Mouse (Mus musculus) ES-Bruce4 (cell line): ENCODE data around the gene Helz2. TPM values are rescaled to one million over a fixed set of nuclear protein-coding genes. Genes with fewer than 3 reads are reported as not detected.
"Not testable (repeated sequence)": the region's sequence is repeated elsewhere in the genome, so short reads cannot be mapped to it uniquely, and the experiment has no call there.

Experiments
- H3K27ac ChIP-seq: 2 replicates; pipeline ENCODE4 v1.5.1; 2012; ENCODE audit warnings: low read length, inconsistent platforms; ENCODE audit not compliant: insufficient read depth
- H3K27me3 ChIP-seq: 2 replicates; pipeline ENCODE4 v1.6.1; 2012; ENCODE audit warnings: mild to moderate bottlenecking, low read length, inconsistent platforms; ENCODE audit not compliant: control insufficient read depth, poor library complexity, insufficient read depth, severe bottlenecking
- H3K36me3 ChIP-seq: 2 replicates; pipeline ENCODE4 v1.6.1; 2012; ENCODE audit warnings: inconsistent platforms, mild to moderate bottlenecking, low read length, moderate library complexity; ENCODE audit not compliant: control insufficient read depth, poor library complexity, insufficient read depth, severe bottlenecking
- H3K4me1 ChIP-seq: one replicate; pipeline ENCODE4 v1.8.1; 2011; ENCODE audit warnings: low read length; ENCODE audit not compliant: control insufficient read depth, insufficient read depth
- H3K4me3 ChIP-seq: 2 replicates; pipeline ENCODE4 v1.5.1; 2011; ENCODE audit warnings: low read depth, mild to moderate bottlenecking, low read length
- H3K9ac ChIP-seq: 2 replicates; pipeline ENCODE4 v1.6.1; 2012; ENCODE audit warnings: low read depth, mild to moderate bottlenecking, inconsistent platforms; ENCODE audit not compliant: poor library complexity, severe bottlenecking
- H3K9me3 ChIP-seq: replicated peaks from 2 replicates; pipeline ENCODE4 v1.6.1; 2012; ENCODE audit warnings: mild to moderate bottlenecking, low read length, inconsistent platforms; ENCODE audit not compliant: control insufficient read depth, poor library complexity, insufficient read depth, severe bottlenecking
- CTCF ChIP-seq: IDR thresholded peaks from one replicate; pipeline ENCODE4 v1.8.1; 2011; ENCODE audit warnings: low read depth, low read length
- EP300 ChIP-seq: IDR thresholded peaks from 2 replicates; pipeline ENCODE4 v1.6.1; 2011; ENCODE audit warnings: low read depth, low read length; ENCODE audit not compliant: insufficient read depth
- POLR2A ChIP-seq: IDR thresholded peaks from one replicate; pipeline ENCODE4 v1.8.1; 2011; ENCODE audit warnings: low read length; ENCODE audit not compliant: insufficient read depth
- polyA plus RNA-seq: library from polyadenylated mRNA; stranded (reverse); fragments of >200 nt; gene quantifications from 2 replicates; pipeline ENCODE4 v1.2.4, GENCODE M21; 2011; ENCODE audit warnings: low read depth; ENCODE audit not compliant: missing spikeins, insufficient read depth, insufficient read length

Helz2 gene
- polyA plus RNA-seq, 1 experiment, result 1.4 TPM

GRCm38 (mm10) chr2:181196628-181197300 is 45.1 kb downstream of the Helz2 start:
- Histone ChIP-seq H3K9ac (no peak overlapping the region), H3K4me1 (no peaks in the 10 kb centered on the region), H3K4me3 (no peak overlapping the region), H3K9me3 (no peaks in the 10 kb centered on the region), H3K27me3 (no peaks in the 10 kb centered on the region), H3K36me3 (no peaks in the 10 kb centered on the region), H3K27ac (no peak overlapping the region)
- TF ChIP-seq POLR2A, result no peak
- no peak for TF ChIP-seq EP300
- no peak for TF ChIP-seq CTCF

GRCm38 (mm10) chr2:181193044-181193443 is 48.8 kb downstream of the Helz2 start:
- H3K4me1 ChIP-seq, result no peaks in the 10 kb centered on the region
- no peaks in the 10 kb centered on the region for H3K9me3 ChIP-seq
- H3K4me3 ChIP-seq, result no peak overlapping the region
- no peaks in the 10 kb centered on the region for H3K27me3 ChIP-seq
- no peak overlapping the region for H3K9ac ChIP-seq
- H3K36me3 ChIP-seq, result no peaks in the 10 kb centered on the region
- no peak for TF ChIP-seq EP300
- no peak for TF ChIP-seq CTCF
- no peak for TF ChIP-seq POLR2A
- no peak overlapping the region for H3K27ac ChIP-seq

DNA sequence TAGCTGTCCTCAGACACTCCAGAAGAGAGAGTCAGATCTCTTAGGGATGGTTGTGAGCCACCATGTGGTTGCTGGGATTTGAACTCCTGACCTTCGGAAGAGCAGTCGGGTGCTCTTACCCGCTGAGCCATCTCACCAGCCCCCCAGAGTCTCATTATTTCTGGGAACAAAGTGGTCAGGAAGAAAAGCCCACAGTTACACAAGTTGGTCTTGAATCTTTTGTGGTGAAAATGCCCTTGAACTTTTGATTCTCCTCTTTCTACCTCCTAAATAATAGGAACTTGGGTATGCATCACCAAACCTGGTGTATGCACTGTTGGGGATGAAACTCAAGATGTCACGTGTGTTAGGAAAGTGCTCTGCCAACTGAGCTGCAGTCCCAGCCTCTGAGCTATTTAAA is 49.9 kb downstream of the Helz2 start:
- Histone ChIP-seq H3K4me1 (no peaks in the 10 kb centered on the region), H3K9ac (no peak overlapping the region), H3K27ac (no peak overlapping the region), H3K9me3 (no peaks in the 10 kb centered on the region), H3K4me3 (no peak overlapping the region), H3K27me3 (no peaks in the 10 kb centered on the region), H3K36me3 (no peaks in the 10 kb centered on the region)
- TF ChIP-seq CTCF, result no peak
- no peak for TF ChIP-seq EP300
- TF ChIP-seq POLR2A, result no peak

DNA sequence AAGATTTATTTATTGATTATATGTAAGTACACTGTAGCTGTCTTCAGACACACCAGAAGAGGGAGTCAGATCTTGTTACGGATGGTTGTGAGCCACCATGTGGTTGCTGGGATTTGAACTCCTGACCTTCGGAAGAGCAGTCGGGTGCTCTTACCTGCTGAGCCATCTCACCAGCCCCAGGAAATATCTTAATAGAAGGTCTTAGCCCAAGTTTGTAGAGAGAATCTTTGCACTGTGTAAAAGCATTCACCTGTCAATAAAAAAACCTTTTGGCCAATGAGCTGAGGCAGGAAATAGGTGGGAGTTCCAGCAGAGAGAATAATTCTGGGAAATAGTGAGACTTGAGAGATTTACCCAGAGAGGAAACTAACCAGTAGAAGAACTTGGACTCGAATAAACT is 50.4 kb downstream of the Helz2 start:
- H3K27me3 ChIP-seq, H3K36me3 ChIP-seq, H3K4me3 ChIP-seq, H3K27ac ChIP-seq, H3K4me1 ChIP-seq, H3K9ac ChIP-seq, H3K9me3 ChIP-seq: not testable (repeated sequence)

GRCm38 (mm10) chr2:181189321-181189720 is 52.5 kb downstream of the Helz2 start:
- no peaks in the 10 kb centered on the region for H3K9me3 ChIP-seq
- H3K9ac ChIP-seq, result peak overlapping the region; percentile 2; the same call in 1 of the 2 replicates
- peak overlapping the region; percentile 89 for H3K27ac ChIP-seq
- H3K27me3 ChIP-seq, result no peaks in the 10 kb centered on the region
- H3K4me1 ChIP-seq, result no peaks in the 10 kb centered on the region
- no peak for TF ChIP-seq POLR2A
- no peak for TF ChIP-seq CTCF
- no peak for TF ChIP-seq EP300
- H3K4me3 ChIP-seq, result no peak overlapping the region
- no peaks in the 10 kb centered on the region for H3K36me3 ChIP-seq

DNA sequence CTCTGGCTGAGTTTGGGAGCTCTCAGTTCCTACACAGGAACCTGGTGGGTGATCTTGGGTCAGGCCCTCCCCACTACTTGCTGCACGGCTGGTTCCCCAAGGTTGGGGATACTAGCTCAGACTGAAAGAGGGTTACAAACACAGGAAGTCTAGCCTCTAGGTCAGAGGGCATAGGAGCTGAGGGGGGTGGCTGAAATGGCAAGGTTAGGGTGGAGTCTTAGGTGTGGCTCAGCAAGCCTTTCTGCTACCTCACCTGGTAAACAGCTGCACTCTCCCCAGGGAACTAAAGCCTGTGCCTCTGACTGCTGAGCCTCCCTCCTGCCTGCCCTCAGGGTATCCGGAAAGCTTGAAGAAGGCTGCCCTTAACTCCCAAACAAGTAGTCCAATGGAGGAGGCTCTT is 53.1 kb downstream of the Helz2 start:
- Histone ChIP-seq H3K36me3 (no peaks in the 10 kb centered on the region), H3K9ac (no peak overlapping the region), H3K4me3 (peak overlapping the region; percentile 81), H3K27me3 (no peaks in the 10 kb centered on the region), H3K27ac (peak overlapping the region; percentile 89), H3K9me3 (no peaks in the 10 kb centered on the region), H3K4me1 (no peaks in the 10 kb centered on the region)
- TF ChIP-seq EP300 (peak; percentile 97), CTCF (no peak)
